Mouse (Mus musculus): ENCODE measurements around the gene Gpx5. TPM values are rescaled to one million over a fixed set of nuclear protein-coding genes. Genes with fewer than 3 reads are reported as not detected.
A peak's percentile ranks its signal among the peaks of the same experiment; 100 is the strongest.
"Not testable (repeated sequence)": the region's sequence is repeated elsewhere in the genome, so short reads cannot be mapped to it uniquely, and the experiment has no call there.

Gene Gpx5
- polyA plus RNA-seq, 1 experiment, result not detected

DNA sequence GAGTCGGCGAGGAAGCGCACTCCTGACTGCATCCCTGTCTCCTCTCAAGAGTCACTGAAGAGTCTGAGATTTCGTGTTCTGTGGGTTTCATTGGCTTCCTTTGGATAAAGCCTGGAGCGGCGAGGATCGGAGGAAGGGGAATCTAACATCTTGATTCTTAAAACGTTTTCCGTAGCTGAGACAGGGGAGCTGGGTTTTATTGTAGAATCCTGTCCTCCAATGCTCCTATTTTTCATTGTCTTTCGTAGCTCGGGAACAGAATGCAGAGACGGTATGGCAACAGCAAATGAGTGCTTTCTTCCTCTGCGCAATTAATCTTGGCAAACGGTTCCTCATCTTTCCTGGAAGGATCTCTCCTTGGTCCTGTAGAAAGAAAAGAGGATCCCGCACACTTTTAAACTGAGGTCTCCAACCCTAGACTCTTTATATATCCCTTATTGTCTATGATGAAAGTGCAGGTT, 33.3 kb downstream of the Gpx5 start:
- Histone ChIP-seq H3K4me3 (replicated peaks) (peak overlapping the region; percentile 61), H3K4me1 (ENCODE audit: control insufficient read depth) (peaks cover 29% of the 10 kb centered on the region), H3K36me3 (ENCODE audit: control insufficient read depth) (no peaks in the 10 kb centered on the region), H3K9me3 (ENCODE audit: control insufficient read depth, low read length) (no peaks in the 10 kb centered on the region), H3K27me3 (ENCODE audit: control insufficient read depth) (peaks cover 58% of the 10 kb centered on the region)
- TF ChIP-seq TAL1 (IDR thresholded peaks at IDR 0.05; ENCODE audit: low read length), result no peak
- TF ChIP-seq GATA1 (IDR thresholded peaks at IDR 0.05; ENCODE audit: low read length), result no peak

DNA sequence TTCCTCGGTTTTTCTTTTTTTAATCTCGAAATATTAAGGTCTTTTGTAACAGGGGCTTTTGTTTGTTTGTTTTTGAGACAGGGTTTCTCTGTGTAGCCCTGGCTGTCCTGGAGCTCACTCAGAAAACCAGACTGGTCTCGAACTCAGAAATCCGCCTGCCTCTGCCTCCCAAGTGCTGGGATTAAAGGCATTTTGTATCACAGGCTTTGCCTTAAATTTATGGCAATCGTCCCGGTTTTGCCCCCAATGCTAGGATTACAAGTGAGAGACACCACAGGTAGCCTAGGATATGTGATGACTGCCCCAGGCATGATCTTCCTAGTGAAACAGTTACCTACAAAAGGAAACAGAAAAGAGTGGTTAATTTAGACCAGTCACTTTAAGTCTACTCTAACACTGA, 34.0 kb downstream of the Gpx5 start:
- Histone ChIP-seq H3K36me3 (ENCODE audit: control insufficient read depth) (no peaks in the 10 kb centered on the region), H3K27me3 (ENCODE audit: control insufficient read depth) (peaks cover 59% of the 10 kb centered on the region), H3K4me3 (replicated peaks) (peak overlapping the region; percentile 61), H3K9me3 (ENCODE audit: control insufficient read depth, low read length) (no peaks in the 10 kb centered on the region), H3K4me1 (ENCODE audit: control insufficient read depth) (peaks cover 27% of the 10 kb centered on the region)
- TF ChIP-seq GATA1 (IDR thresholded peaks at IDR 0.05; ENCODE audit: low read length), result no peak
- TF ChIP-seq TAL1 (IDR thresholded peaks at IDR 0.05; ENCODE audit: low read length), result no peak

- Histone ChIP-seq H3K4me3 (replicated peaks) (peak overlapping the region; percentile 62), H3K36me3 (ENCODE audit: control insufficient read depth) (no peaks in the 10 kb centered on the region), H3K27me3 (ENCODE audit: control insufficient read depth) (peaks cover 37% of the 10 kb centered on the region), H3K9me3 (ENCODE audit: control insufficient read depth, low read length) (no peaks in the 10 kb centered on the region), H3K4me1 (ENCODE audit: control insufficient read depth) (peaks cover 19% of the 10 kb centered on the region)
- TF ChIP-seq TAL1 (IDR thresholded peaks at IDR 0.05; ENCODE audit: low read length) (no peak), GATA1 (IDR thresholded peaks at IDR 0.05; ENCODE audit: low read length) (no peak)
These were observed 38.5 kb downstream of the Gpx5 start for GRCm38 (mm10) chr13:21253986-21254385.

DNA sequence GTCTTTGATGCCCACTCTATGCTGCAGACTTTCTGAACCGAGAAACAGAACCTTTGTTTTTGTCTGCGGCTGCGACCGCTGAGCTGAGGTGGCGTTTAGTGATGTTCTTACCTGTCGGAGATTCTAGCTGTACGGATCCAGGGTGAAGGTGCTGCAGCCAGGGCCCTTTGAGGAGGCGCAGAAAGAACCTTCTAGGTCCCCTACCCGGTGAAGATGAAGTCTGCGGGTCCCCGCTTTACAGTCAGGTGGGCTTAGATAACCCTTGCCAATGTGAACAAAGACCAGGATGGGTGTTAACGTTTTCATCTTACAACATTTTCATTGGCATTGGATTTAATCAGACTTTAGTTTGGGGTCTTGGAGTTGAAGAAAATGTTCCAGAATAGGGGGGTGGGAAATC, 39.0 kb downstream of the Gpx5 start:
- H3K9me3 ChIP-seq (ENCODE audit: control insufficient read depth, low read length), result no peaks in the 10 kb centered on the region
- no peaks in the 10 kb centered on the region for H3K36me3 ChIP-seq (ENCODE audit: control insufficient read depth)
- no peak for TF ChIP-seq TAL1 (IDR thresholded peaks at IDR 0.05; ENCODE audit: low read length)
- no peak for TF ChIP-seq GATA1 (IDR thresholded peaks at IDR 0.05; ENCODE audit: low read length)
- H3K4me1 ChIP-seq (ENCODE audit: control insufficient read depth), result peaks cover 16% of the 10 kb centered on the region
- peaks cover 33% of the 10 kb centered on the region for H3K27me3 ChIP-seq (ENCODE audit: control insufficient read depth)
- H3K4me3 ChIP-seq (replicated peaks), result peak overlapping the region; percentile 62

- peaks cover 30% of the 10 kb centered on the region for H3K27me3 ChIP-seq (ENCODE audit: control insufficient read depth)
- H3K4me3 ChIP-seq (replicated peaks), result peak overlapping the region; percentile 62
- no peak for TF ChIP-seq TAL1 (IDR thresholded peaks at IDR 0.05; ENCODE audit: low read length)
- TF ChIP-seq GATA1 (IDR thresholded peaks at IDR 0.05; ENCODE audit: low read length), result no peak
- H3K4me1 ChIP-seq (ENCODE audit: control insufficient read depth), result peaks cover 15% of the 10 kb centered on the region
- H3K36me3 ChIP-seq (ENCODE audit: control insufficient read depth), result no peaks in the 10 kb centered on the region
- no peaks in the 10 kb centered on the region for H3K9me3 ChIP-seq (ENCODE audit: control insufficient read depth, low read length)
These were observed 39.5 kb downstream of the Gpx5 start for GRCm38 (mm10) chr13:21253040-21253439.

DNA sequence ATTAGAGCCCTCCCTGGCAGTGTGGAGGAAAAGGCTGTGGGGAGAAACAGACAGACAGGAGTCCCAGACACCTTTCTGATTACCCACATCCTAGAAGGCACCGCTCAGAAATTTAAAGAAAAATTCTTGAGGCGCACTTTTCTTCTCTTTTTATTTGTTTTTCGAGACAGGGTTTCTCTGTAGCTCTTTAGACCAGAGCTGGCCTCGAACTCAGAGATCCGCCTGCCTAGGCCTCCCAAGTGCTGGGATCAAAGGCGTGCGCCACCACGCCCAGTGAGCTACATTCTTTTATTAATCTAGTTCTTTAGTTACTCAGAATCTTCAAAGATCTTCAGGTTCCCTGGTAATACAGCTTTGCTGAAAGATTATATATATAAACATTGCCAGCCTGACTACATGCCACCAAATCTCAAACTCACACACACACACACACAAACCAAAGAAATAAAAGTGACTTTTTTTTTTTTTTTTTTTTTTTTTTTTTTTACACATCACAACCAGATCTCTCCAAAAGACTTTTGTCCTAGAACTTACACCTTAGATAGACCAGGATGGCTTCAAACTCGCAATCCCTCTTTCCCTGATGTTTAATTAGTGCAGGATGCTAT, 42.4 kb downstream of the Gpx5 start:
- TF ChIP-seq GATA1 (IDR thresholded peaks at IDR 0.05; ENCODE audit: low read length) (no peak), TAL1 (IDR thresholded peaks at IDR 0.05; ENCODE audit: low read length) (no peak)
- peaks cover 15% of the 10 kb centered on the region for H3K4me1 ChIP-seq (ENCODE audit: control insufficient read depth)
- no peaks in the 10 kb centered on the region for H3K9me3 ChIP-seq (ENCODE audit: control insufficient read depth, low read length)
- peaks cover 10% of the 10 kb centered on the region for H3K27me3 ChIP-seq (ENCODE audit: control insufficient read depth)
- H3K4me3 ChIP-seq (replicated peaks), result no peak overlapping the region
- no peaks in the 10 kb centered on the region for H3K36me3 ChIP-seq (ENCODE audit: control insufficient read depth)

- Histone ChIP-seq H3K27me3 (ENCODE audit: control insufficient read depth) (peaks cover 10% of the 10 kb centered on the region), H3K36me3 (ENCODE audit: control insufficient read depth) (no peaks in the 10 kb centered on the region), H3K4me3 (replicated peaks) (no peak overlapping the region), H3K4me1 (ENCODE audit: control insufficient read depth) (peaks cover 20% of the 10 kb centered on the region), H3K9me3 (ENCODE audit: control insufficient read depth, low read length) (no peaks in the 10 kb centered on the region)
- TF ChIP-seq GATA1 (IDR thresholded peaks at IDR 0.05; ENCODE audit: low read length) (no peak), TAL1 (IDR thresholded peaks at IDR 0.05; ENCODE audit: low read length) (no peak)
These were observed 43.5 kb downstream of the Gpx5 start for GRCm38 (mm10) chr13:21249022-21249421.

GRCm38 (mm10) chr13:21246276-21246675, 46.3 kb downstream of the Gpx5 start:
- H3K27me3 ChIP-seq (ENCODE audit: control insufficient read depth), result peaks cover 22% of the 10 kb centered on the region
- H3K9me3 ChIP-seq (ENCODE audit: control insufficient read depth, low read length), result no peaks in the 10 kb centered on the region
- TF ChIP-seq TAL1 (IDR thresholded peaks at IDR 0.05; ENCODE audit: low read length) (no peak), GATA1 (IDR thresholded peaks at IDR 0.05; ENCODE audit: low read length) (no peak)
- H3K4me1 ChIP-seq (ENCODE audit: control insufficient read depth), result peaks cover 26% of the 10 kb centered on the region
- H3K4me3 ChIP-seq (replicated peaks), result no peak overlapping the region
- H3K36me3 ChIP-seq (ENCODE audit: control insufficient read depth), result no peaks in the 10 kb centered on the region

- H3K4me3 ChIP-seq (replicated peaks); H3K36me3 ChIP-seq (ENCODE audit: control insufficient read depth); H3K9me3 ChIP-seq (ENCODE audit: control insufficient read depth, low read length): not testable (repeated sequence)
- Histone ChIP-seq H3K4me1 (ENCODE audit: control insufficient read depth) (peaks cover 31% of the 10 kb centered on the region), H3K27me3 (ENCODE audit: control insufficient read depth) (peaks cover 22% of the 10 kb centered on the region)
These were observed 47.6 kb downstream of the Gpx5 start for GRCm38 (mm10) chr13:21244967-21245366.

- no peak overlapping the region for H3K4me3 ChIP-seq (replicated peaks)
- H3K9me3 ChIP-seq (ENCODE audit: control insufficient read depth, low read length), result no peaks in the 10 kb centered on the region; the same call in 1 of the 2 replicates
- no peaks in the 10 kb centered on the region for H3K36me3 ChIP-seq (ENCODE audit: control insufficient read depth)
- H3K27me3 ChIP-seq (ENCODE audit: control insufficient read depth), result peaks cover 22% of the 10 kb centered on the region
- H3K4me1 ChIP-seq (ENCODE audit: control insufficient read depth), result peaks cover 25% of the 10 kb centered on the region
- TF ChIP-seq TAL1 (IDR thresholded peaks at IDR 0.05; ENCODE audit: low read length) (no peak), GATA1 (IDR thresholded peaks at IDR 0.05; ENCODE audit: low read length) (no peak)
These were observed 48.4 kb downstream of the Gpx5 start for GRCm38 (mm10) chr13:21244089-21244488.

Measured in erythroblast, embryonic 14.5 days (primary cell).